Mouse (Mus musculus) E14TG2a.4 (cell line): ENCODE data around the gene Wdfy1.
A peak's percentile ranks its signal among the peaks of the same experiment; 100 is the strongest.

Experiments
- H3K27me3 ChIP-seq: 2 replicates; pipeline ENCODE4 v1.6.1; 2014; ENCODE audit warnings: low read length, control low read depth; ENCODE audit not compliant: insufficient read depth
- H3K36me3 ChIP-seq: 2 replicates; pipeline ENCODE4 v1.6.1; 2014; ENCODE audit warnings: low read length, control low read depth; ENCODE audit not compliant: insufficient read depth
- H3K4me1 ChIP-seq: replicated peaks from 2 replicates; pipeline ENCODE4 v1.6.1; 2014; ENCODE audit warnings: low read depth, low read length, control low read depth
- H3K4me3 ChIP-seq: replicated peaks from 2 replicates; pipeline ENCODE4 v1.5.1; 2014; ENCODE audit warnings: mild to moderate bottlenecking, low read length
- H3K9me3 ChIP-seq: 2 replicates; pipeline ENCODE4 v1.6.1; 2014; ENCODE audit warnings: low read length, control low read depth
- CTCF ChIP-seq: conservative IDR thresholded peaks from 2 replicates; pipeline ENCODE4 v1.5.1; 2014; ENCODE audit warnings: low read length
- NANOG ChIP-seq: IDR thresholded peaks from 2 replicates; pipeline ENCODE4 v1.6.1; 2014; ENCODE audit warnings: borderline replicate concordance, low read length, mixed read lengths
- POU5F1 ChIP-seq: IDR thresholded peaks from 2 replicates; pipeline ENCODE4 v1.6.1; 2014; ENCODE audit warnings: low read length, borderline replicate concordance

The Wdfy1 gene

DNA sequence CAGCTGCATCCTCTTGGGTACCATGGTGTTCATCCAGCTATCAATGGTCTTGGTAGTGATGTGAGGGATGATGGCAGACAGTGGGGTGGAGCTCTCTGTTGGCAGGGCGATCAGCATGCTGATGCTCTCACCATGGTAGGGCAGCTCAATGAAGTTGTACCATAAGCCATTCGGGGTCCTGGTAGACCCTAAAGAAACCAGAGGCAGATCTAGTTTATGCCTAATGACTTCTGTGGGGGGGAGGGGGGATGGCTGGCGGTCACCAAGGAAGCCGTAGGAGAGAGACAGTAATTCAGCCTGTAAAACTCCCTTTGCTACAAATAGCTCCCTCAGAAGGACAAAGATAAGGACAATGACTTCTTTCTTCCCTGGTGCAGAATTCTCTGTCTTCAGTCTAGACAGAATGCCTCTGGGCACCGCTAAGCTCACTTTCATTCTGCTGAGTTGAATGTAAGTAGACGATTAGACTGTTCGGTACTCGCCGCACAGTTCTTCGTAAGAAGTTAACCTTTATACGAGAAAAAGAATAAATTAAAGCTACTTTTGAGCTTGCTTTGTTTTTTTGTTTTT, 27.0 kb upstream of the Wdfy1 start:
- peaks cover 3% of the 10 kb centered on the region; the same call in 1 of the 2 replicates for H3K36me3 ChIP-seq
- H3K4me1 ChIP-seq, result no peaks in the 10 kb centered on the region
- H3K27me3 ChIP-seq, result no peaks in the 10 kb centered on the region
- H3K9me3 ChIP-seq, result no peaks in the 10 kb centered on the region
- H3K4me3 ChIP-seq, result no peak overlapping the region
- no peak for TF ChIP-seq NANOG
- no peak for TF ChIP-seq POU5F1
- TF ChIP-seq CTCF, result no peak

DNA sequence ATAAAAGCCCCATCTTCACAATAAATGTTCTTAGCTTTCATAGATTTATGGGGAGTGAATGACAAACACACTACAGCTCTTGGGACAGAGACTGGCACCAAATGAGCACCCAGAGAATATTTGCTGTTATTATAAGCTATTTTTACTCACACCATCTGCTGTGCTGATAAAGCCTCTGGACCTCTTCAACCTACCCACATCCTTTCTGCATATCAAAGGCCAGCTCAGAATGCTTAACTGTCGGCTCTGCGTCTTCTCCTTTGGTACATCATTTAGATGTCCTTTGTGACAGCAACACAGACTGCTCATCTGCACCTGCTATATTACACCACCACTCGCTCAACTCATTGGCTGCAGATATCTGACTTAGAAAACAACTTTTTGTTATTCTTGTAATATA, 21.1 kb upstream of the Wdfy1 start:
- TF ChIP-seq NANOG (no peak), POU5F1 (no peak), CTCF (no peak)
- Histone ChIP-seq H3K36me3 (no peaks in the 10 kb centered on the region), H3K4me3 (no peak overlapping the region), H3K4me1 (no peaks in the 10 kb centered on the region), H3K9me3 (no peaks in the 10 kb centered on the region), H3K27me3 (no peaks in the 10 kb centered on the region)

- Histone ChIP-seq H3K4me3 (no peak overlapping the region), H3K36me3 (peaks cover 15% of the 10 kb centered on the region), H3K27me3 (no peaks in the 10 kb centered on the region), H3K4me1 (no peaks in the 10 kb centered on the region), H3K9me3 (no peaks in the 10 kb centered on the region)
- TF ChIP-seq NANOG, result no peak
- TF ChIP-seq CTCF, result peak; percentile 37
- no peak for TF ChIP-seq POU5F1
Measured at GRCm38 (mm10) chr1:79786267-79786927, 10.5 kb upstream of the Wdfy1 start.

GRCm38 (mm10) chr1:79782433-79782832, 6.5 kb upstream of the Wdfy1 start:
- Histone ChIP-seq H3K4me3 (no peak overlapping the region), H3K36me3 (peaks cover 53% of the 10 kb centered on the region), H3K9me3 (no peaks in the 10 kb centered on the region), H3K27me3 (no peaks in the 10 kb centered on the region), H3K4me1 (peaks cover 7% of the 10 kb centered on the region)
- TF ChIP-seq CTCF (peak; percentile 81), NANOG (no peak)

- no peak for TF ChIP-seq CTCF
- TF ChIP-seq NANOG, result no peak
- no peak for TF ChIP-seq POU5F1
- H3K4me1 ChIP-seq, result peaks cover 11% of the 10 kb centered on the region
- peaks cover 53% of the 10 kb centered on the region for H3K36me3 ChIP-seq
- no peak overlapping the region for H3K4me3 ChIP-seq
- H3K9me3 ChIP-seq, result no peaks in the 10 kb centered on the region
- no peaks in the 10 kb centered on the region for H3K27me3 ChIP-seq
Measured at GRCm38 (mm10) chr1:79778011-79778410, 2.1 kb upstream of the Wdfy1 start.

GRCm38 (mm10) chr1:79774164-79774780, 1.7 kb downstream of the Wdfy1 start:
- H3K4me3 ChIP-seq, result no peak overlapping the region
- H3K27me3 ChIP-seq, result no peaks in the 10 kb centered on the region
- TF ChIP-seq CTCF, result no peak
- no peak for TF ChIP-seq POU5F1
- TF ChIP-seq NANOG, result no peak
- peaks cover 21% of the 10 kb centered on the region for H3K4me1 ChIP-seq
- peaks cover 18% of the 10 kb centered on the region for H3K36me3 ChIP-seq
- H3K9me3 ChIP-seq, result no peaks in the 10 kb centered on the region

- TF ChIP-seq POU5F1 (no peak), CTCF (no peak), NANOG (no peak)
- Histone ChIP-seq H3K9me3 (no peaks in the 10 kb centered on the region), H3K4me1 (peaks cover 9% of the 10 kb centered on the region), H3K27me3 (no peaks in the 10 kb centered on the region), H3K36me3 (no peaks in the 10 kb centered on the region), H3K4me3 (no peak overlapping the region)
Measured at GRCm38 (mm10) chr1:79768231-79768630, 7.7 kb downstream of the Wdfy1 start.

GRCm38 (mm10) chr1:79764483-79764882, 11.5 kb downstream of the Wdfy1 start:
- H3K4me1 ChIP-seq, result peaks cover 11% of the 10 kb centered on the region
- no peak overlapping the region for H3K4me3 ChIP-seq
- no peaks in the 10 kb centered on the region for H3K9me3 ChIP-seq
- no peaks in the 10 kb centered on the region; the same call in 1 of the 2 replicates for H3K27me3 ChIP-seq
- H3K36me3 ChIP-seq, result no peaks in the 10 kb centered on the region
- TF ChIP-seq CTCF (no peak), NANOG (no peak)
